Mouse (Mus musculus) CD4-positive, CD25-positive, alpha-beta regulatory T cell, adult 2 months (primary cell): Measurements from ENCODE around the gene B4galnt2.

Experiments
- DNase-seq: peaks from one replicate; pipeline ENCODE4 v3.0.0-alpha.2; 2012; ENCODE audit warnings: low read depth, low spot score

The B4galnt2 gene

GRCm38 (mm10) chr11:95840694-95841497, 73.8 kb downstream of the B4galnt2 start:
- DNase-seq = no peak

GRCm38 (mm10) chr11:95838999-95839868, 75.5 kb downstream of the B4galnt2 start:
- DNase-seq = no peak

- DNase-seq = no peak
Observed at GRCm38 (mm10) chr11:95838598-95838997, 76.1 kb downstream of the B4galnt2 start.

GRCm38 (mm10) chr11:95837059-95837458, 77.6 kb downstream of the B4galnt2 start, which contains the start of gene Gngt2:
Gngt2 (plus strand) TSS chr11:95837216.
- DNase-seq = no peak

GRCm38 (mm10) chr11:95836433-95836832, 78.3 kb downstream of the B4galnt2 start:
- no peak for DNase-seq

- DNase-seq = no peak
Observed at GRCm38 (mm10) chr11:95835832-95836231, 78.9 kb downstream of the B4galnt2 start.

GRCm38 (mm10) chr11:95834742-95835710, 79.7 kb downstream of the B4galnt2 start:
- DNase-seq = peak; percentile 77

- DNase-seq = peak; percentile 77
Observed at GRCm38 (mm10) chr11:95834143-95834667, 80.5 kb downstream of the B4galnt2 start.

- peak; percentile 35 for DNase-seq
Observed at GRCm38 (mm10) chr11:95833631-95834142, 81.0 kb downstream of the B4galnt2 start.

GRCm38 (mm10) chr11:95833006-95833570, 81.6 kb downstream of the B4galnt2 start:
- DNase-seq = no peak

- DNase-seq = no peak
Observed at GRCm38 (mm10) chr11:95832129-95833005, 82.3 kb downstream of the B4galnt2 start.

- peak; percentile 57 for DNase-seq
Observed at GRCm38 (mm10) chr11:95831641-95832040, 83.0 kb downstream of the B4galnt2 start.

GRCm38 (mm10) chr11:95831276-95831619, 83.4 kb downstream of the B4galnt2 start:
- no peak for DNase-seq

GRCm38 (mm10) chr11:95830411-95831275, 84.0 kb downstream of the B4galnt2 start:
- DNase-seq = peak; percentile 51

- no peak for DNase-seq
Observed at GRCm38 (mm10) chr11:95829526-95830050, 85.1 kb downstream of the B4galnt2 start.

GRCm38 (mm10) chr11:95828181-95828964, 86.3 kb downstream of the B4galnt2 start:
- DNase-seq = no peak

- peak; percentile 84 for DNase-seq
Observed at GRCm38 (mm10) chr11:95827464-95828085, 87.1 kb downstream of the B4galnt2 start.
